Mouse (Mus musculus) myocyte (in vitro differentiated cells): ENCODE data around the gene Cacna1a. TPM values are rescaled to one million over a fixed set of nuclear protein-coding genes. Genes with fewer than 3 reads are reported as not detected.
"Not testable (repeated sequence)": the region's sequence is repeated elsewhere in the genome, so short reads cannot be mapped to it uniquely, and the experiment has no call there.

Experiments used
- H3K27me3 ChIP-seq: one replicate; pipeline ENCODE4 v1.6.1; 2011; ENCODE audit not compliant: control insufficient read depth, insufficient read depth, insufficient read length
- H3K36me3 ChIP-seq: one replicate; pipeline ENCODE4 v1.6.1; 2011; ENCODE audit not compliant: control insufficient read depth, insufficient read depth
- H3K4me2 ChIP-seq: one replicate; pipeline ENCODE4 v1.6.1; 2011; ENCODE audit warnings: low read depth, control low read depth
- H3K4me3 ChIP-seq: one replicate; pipeline ENCODE4 v1.5.1; 2011; ENCODE audit warnings: mild to moderate bottlenecking, control low read depth, moderate library complexity
- H3K79me2 ChIP-seq: one replicate; pipeline ENCODE4 v1.6.1; 2011; ENCODE audit not compliant: control insufficient read depth, insufficient read depth
- H3ac ChIP-seq: one replicate; pipeline ENCODE4 v1.6.1; 2011; ENCODE audit not compliant: control insufficient read depth, insufficient read length
- CEBPB ChIP-seq: IDR thresholded peaks from 2 replicates; pipeline ENCODE4 v1.6.1; 2011; ENCODE audit warnings: mild to moderate bottlenecking, moderate library complexity; ENCODE audit not compliant: poor library complexity, insufficient read depth, severe bottlenecking
- E2F4 ChIP-seq: IDR thresholded peaks from one replicate; pipeline ENCODE4 v1.6.1; 2011; ENCODE audit warnings: mild to moderate bottlenecking, control low read depth, moderate library complexity; ENCODE audit not compliant: insufficient read depth
- MAX ChIP-seq: IDR thresholded peaks from one replicate; pipeline ENCODE4 v1.6.1; 2011; ENCODE audit warnings: low read depth, mild to moderate bottlenecking, control low read depth
- MYOD1 ChIP-seq, 3 experiments: IDR thresholded peaks; one replicate each; pipeline ENCODE4 v1.6.1; 2011; ENCODE audit warnings: control low read depth in 2 of 3, low read depth in 2 of 3, mild to moderate bottlenecking in 2 of 3, moderate library complexity in 1 of 3; ENCODE audit not compliant: insufficient read length in 2 of 3, control insufficient read depth in 1 of 3
- MYOG ChIP-seq, 3 experiments: IDR thresholded peaks; one replicate each; pipeline ENCODE4 v1.6.1; 2011; ENCODE audit warnings: control low read depth in 2 of 3, low read depth in 2 of 3, mild to moderate bottlenecking in 2 of 3; ENCODE audit not compliant: insufficient read length in 2 of 3, control insufficient read depth in 1 of 3, insufficient read depth in 1 of 3
- POLR2A ChIP-seq: IDR thresholded peaks from one replicate; pipeline ENCODE4 v1.6.1; 2011; ENCODE audit warnings: low read depth, mild to moderate bottlenecking, control low read depth, moderate library complexity; ENCODE audit not compliant: insufficient read length
- POLR2AphosphoS2 ChIP-seq: IDR thresholded peaks from one replicate; pipeline ENCODE4 v1.6.1; 2011; ENCODE audit warnings: low read depth, control low read depth; ENCODE audit not compliant: insufficient read length
- REST ChIP-seq: IDR thresholded peaks from one replicate; pipeline ENCODE4 v1.6.1; 2011; ENCODE audit warnings: mild to moderate bottlenecking, control low read depth, moderate library complexity; ENCODE audit not compliant: insufficient read depth, insufficient read length
- SRF ChIP-seq: IDR thresholded peaks from one replicate; pipeline ENCODE4 v1.6.1; 2011; ENCODE audit warnings: low read depth; ENCODE audit not compliant: control insufficient read depth, insufficient read length
- TCF12 ChIP-seq: IDR thresholded peaks from one replicate; pipeline ENCODE4 v1.6.1; 2011; ENCODE audit warnings: mild to moderate bottlenecking, control low read depth; ENCODE audit not compliant: poor library complexity, insufficient read depth, severe bottlenecking
- TCF3 ChIP-seq: IDR thresholded peaks from one replicate; pipeline ENCODE4 v1.6.1; 2011; ENCODE audit warnings: low read depth, control low read depth; ENCODE audit not compliant: insufficient read length
- USF1 ChIP-seq: IDR thresholded peaks from one replicate; pipeline ENCODE4 v1.6.1; 2011; ENCODE audit warnings: low read depth, mild to moderate bottlenecking, control low read depth, moderate library complexity
- polyA plus RNA-seq: library from polyadenylated mRNA; unstranded; fragments of >200 nt; fragmentation: generic; extraction: Trizol; gene quantifications from one replicate; pipeline ENCODE4 v1.2.1, GENCODE M21; 2012; ENCODE audit warnings: missing spikeins

Gene Cacna1a
- polyA plus RNA-seq, 1 experiment: 1.8 TPM

DNA sequence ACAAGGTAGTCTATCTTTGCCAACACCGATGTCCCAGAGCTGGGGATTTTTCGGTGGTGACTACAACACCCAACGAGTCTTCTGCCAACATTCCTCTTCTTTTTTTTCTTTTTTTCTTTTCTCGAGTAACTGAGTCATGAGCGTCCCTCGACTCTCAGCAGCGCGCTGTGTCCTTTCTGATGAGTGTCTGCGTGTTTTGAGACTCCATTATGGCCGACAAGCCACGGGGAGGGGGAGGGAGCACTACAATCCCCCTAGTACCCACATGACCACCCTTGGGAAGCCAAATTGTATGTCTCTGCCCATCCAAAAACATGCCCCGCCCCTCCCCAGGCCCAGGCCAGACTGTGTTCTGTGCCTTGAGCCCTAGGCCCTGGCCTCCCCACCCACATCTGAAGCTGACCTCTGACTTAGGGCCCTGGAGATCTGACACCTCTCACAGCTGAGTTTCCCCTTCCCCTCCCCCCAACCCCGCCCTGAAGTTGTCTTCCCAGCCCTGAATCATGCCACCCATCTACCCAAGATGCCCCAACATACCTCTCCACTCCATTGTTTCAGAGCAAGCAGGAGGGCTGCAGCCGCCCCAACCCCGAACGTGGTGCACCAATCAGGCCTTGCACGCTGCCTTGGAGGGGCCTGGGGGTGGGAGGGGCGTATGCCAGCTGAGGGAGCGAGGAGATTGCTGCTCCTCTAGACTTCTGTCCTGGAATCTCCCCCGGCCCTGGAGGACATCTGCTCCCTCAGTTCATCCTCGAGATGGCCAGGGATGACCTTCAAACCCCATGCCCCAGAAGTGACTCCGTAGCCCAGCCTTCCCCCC lies 227.6 kb downstream of the Cacna1a start:
- peak overlapping the region; percentile 45 for H3K4me2 ChIP-seq
- peaks cover 3% of the 10 kb centered on the region for H3K27me3 ChIP-seq
- no peak overlapping the region for H3K4me3 ChIP-seq
- TF ChIP-seq E2F4: no peak
- TF ChIP-seq TCF12: no peak
- no peak for TF ChIP-seq MYOG (IDR thresholded peaks at IDR 0.05; ENCODE audit: control insufficient read depth in 1 of 3, insufficient read depth in 1 of 3, insufficient read length in 2 of 3, low read depth in 2 of 3)
- TF ChIP-seq POLR2AphosphoS2: no peak
- TF ChIP-seq REST: no peak
- TF ChIP-seq TCF3: no peak
- no peak for TF ChIP-seq MAX
- no peak for TF ChIP-seq POLR2A
- H3ac ChIP-seq: no peak overlapping the region
- no peaks in the 10 kb centered on the region for H3K79me2 ChIP-seq
- H3K36me3 ChIP-seq: no peaks in the 10 kb centered on the region

- H3K27me3 ChIP-seq: no peaks in the 10 kb centered on the region
- H3K4me2 ChIP-seq: no peak overlapping the region
Measured at GRCm38 (mm10) chr8:84617005-84617404, 228.8 kb downstream of the Cacna1a start.

DNA sequence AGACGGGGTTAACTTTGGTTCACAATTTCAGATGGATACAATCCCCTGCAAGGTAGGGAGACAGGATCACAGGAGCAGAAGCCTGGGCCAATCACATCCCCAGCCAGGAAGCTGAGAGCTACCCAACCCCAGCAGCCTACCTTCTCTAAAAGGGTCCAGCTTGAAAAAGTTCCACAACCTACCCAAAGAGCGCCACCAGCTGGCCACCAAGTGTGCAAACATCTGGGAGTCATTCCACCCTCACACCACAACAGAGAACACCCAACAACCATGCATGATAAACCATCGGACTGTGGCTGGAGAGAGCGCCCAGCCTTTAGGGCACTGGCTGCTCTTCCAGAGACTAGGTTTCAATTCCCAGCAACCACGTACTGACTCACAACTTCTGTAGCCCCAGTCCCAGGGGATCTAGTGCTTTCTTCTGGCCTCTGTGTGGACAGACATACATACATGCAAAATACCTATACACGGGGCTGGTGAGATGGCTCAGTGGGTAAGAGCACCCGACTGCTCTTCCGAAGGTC lies 232.9 kb downstream of the Cacna1a start:
- H3K79me2 ChIP-seq: no peaks in the 10 kb centered on the region
- H3K36me3 ChIP-seq: no peaks in the 10 kb centered on the region
- no peak overlapping the region for H3ac ChIP-seq
- TF ChIP-seq E2F4: no peak
- no peak for TF ChIP-seq REST
- no peak for TF ChIP-seq MAX
- no peak for TF ChIP-seq MYOD1 (IDR thresholded peaks at IDR 0.05; ENCODE audit: control insufficient read depth in 1 of 3, insufficient read length in 2 of 3, low read depth in 2 of 3)
- TF ChIP-seq TCF3: no peak
- H3K4me2 ChIP-seq: no peak overlapping the region
- no peak overlapping the region for H3K4me3 ChIP-seq
- H3K27me3 ChIP-seq: no peaks in the 10 kb centered on the region

More at GRCm38 (mm10) chr8:84617005-84617404, 228.8 kb downstream of the Cacna1a start:
- no peak overlapping the region for H3ac ChIP-seq
- H3K36me3 ChIP-seq: no peaks in the 10 kb centered on the region
- TF ChIP-seq REST (no peak), SRF (no peak), USF1 (no peak), POLR2AphosphoS2 (no peak), TCF12 (no peak), MYOD1 (IDR thresholded peaks at IDR 0.05; ENCODE audit: control insufficient read depth in 1 of 3, insufficient read length in 2 of 3, low read depth in 2 of 3) (no peak), CEBPB (no peak), POLR2A (no peak), TCF3 (no peak), MAX (no peak), E2F4 (no peak), MYOG (IDR thresholded peaks at IDR 0.05; ENCODE audit: control insufficient read depth in 1 of 3, insufficient read depth in 1 of 3, insufficient read length in 2 of 3, low read depth in 2 of 3) (no peak)
- no peak overlapping the region for H3K4me3 ChIP-seq
- H3K79me2 ChIP-seq: no peaks in the 10 kb centered on the region

GRCm38 (mm10) chr8:84623425-84623824 lies 235.2 kb downstream of the Cacna1a start:
- not testable (repeated sequence) for H3K79me2 ChIP-seq, H3K4me3 ChIP-seq, H3K27me3 ChIP-seq, H3K4me2 ChIP-seq, H3K36me3 ChIP-seq, H3ac ChIP-seq

DNA sequence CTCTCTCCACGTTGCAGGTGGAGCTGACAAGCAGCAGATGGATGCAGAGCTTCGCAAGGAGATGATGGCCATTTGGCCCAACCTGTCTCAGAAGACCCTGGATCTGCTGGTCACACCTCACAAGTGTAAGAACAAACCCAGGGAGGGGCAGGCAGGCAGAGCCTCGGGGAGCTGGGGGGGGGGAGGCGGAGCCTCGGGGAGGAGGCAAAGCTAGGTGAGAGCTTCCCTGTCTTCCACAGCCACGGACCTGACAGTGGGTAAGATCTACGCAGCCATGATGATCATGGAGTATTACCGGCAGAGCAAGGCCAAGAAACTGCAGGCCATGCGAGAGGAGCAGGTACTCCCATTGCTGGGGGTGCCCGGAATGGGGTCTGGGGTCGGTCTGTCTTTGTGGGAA lies 241.3 kb downstream of the Cacna1a start:
- no peak overlapping the region for H3K4me3 ChIP-seq
- no peak overlapping the region for H3K4me2 ChIP-seq
- H3K79me2 ChIP-seq: no peaks in the 10 kb centered on the region
- TF ChIP-seq USF1: no peak
- no peak for TF ChIP-seq MYOG (IDR thresholded peaks at IDR 0.05; ENCODE audit: control insufficient read depth in 1 of 3, insufficient read depth in 1 of 3, insufficient read length in 2 of 3, low read depth in 2 of 3)
- no peak for TF ChIP-seq CEBPB
- TF ChIP-seq TCF3: no peak
- no peak for TF ChIP-seq E2F4
- no peak for TF ChIP-seq SRF
- no peaks in the 10 kb centered on the region for H3K36me3 ChIP-seq
- H3ac ChIP-seq: no peak overlapping the region
- H3K27me3 ChIP-seq: no peaks in the 10 kb centered on the region
